Mouse (Mus musculus) CH12.LX (cell line): Measurements from ENCODE around the gene Kcnk3. TPM values are rescaled to one million over a fixed set of nuclear protein-coding genes. Genes with fewer than 3 reads are reported as not detected.

ENCODE experiments used
- DNase-seq: peaks from one replicate; pipeline ENCODE4 v3.0.0-alpha.2; 2013; ENCODE audit errors: extremely low read depth
- H3K27ac ChIP-seq: 2 replicates; pipeline ENCODE4 v1.5.1; 2012; ENCODE audit warnings: low read depth, mild to moderate bottlenecking, control low read depth, moderate library complexity; ENCODE audit not compliant: insufficient read depth
- H3K27me3 ChIP-seq: replicated peaks from 2 replicates; pipeline ENCODE3; 2012; ENCODE audit warnings: inconsistent platforms
- H3K36me3 ChIP-seq, 2 experiments: replicated peaks in 1 of 2; 2 replicates each; pipeline versions ENCODE3 to v1.6.1; 2012; ENCODE audit warnings: inconsistent platforms in 1 of 2, low read length in 1 of 2, mild to moderate bottlenecking in 1 of 2, mixed read lengths in 1 of 2, moderate library complexity in 1 of 2; ENCODE audit not compliant: control insufficient read depth in 1 of 2, insufficient read depth in 1 of 2
- H3K4me1 ChIP-seq, 2 experiments: 2 replicates each; pipeline ENCODE4 v1.6.1; 2012; ENCODE audit warnings: inconsistent platforms in 1 of 2, moderate library complexity in 1 of 2; ENCODE audit not compliant: insufficient read depth in 2 of 2, control insufficient read depth in 1 of 2
- H3K4me2 ChIP-seq: 2 replicates; pipeline ENCODE4 v1.6.1; 2012; ENCODE audit warnings: low read depth, mild to moderate bottlenecking, control low read depth; ENCODE audit not compliant: poor library complexity, insufficient read depth, severe bottlenecking
- H3K4me3 ChIP-seq, 3 experiments: fragments of 150-350 bp in 1 of 3; sonication (generic) in 1 of 3; replicated peaks in 1 of 3; 2 replicates each; pipeline versions ENCODE3 to v1.5.1; 2011 to 2012; ENCODE audit warnings: low read depth in 2 of 3, low read length in 2 of 3, mild to moderate bottlenecking in 2 of 3, moderate library complexity in 2 of 3, control low read depth in 1 of 3, improper control_type of control experiment in 1 of 3, inconsistent platforms in 1 of 3, mixed read lengths in 1 of 3; ENCODE audit not compliant: poor library complexity in 1 of 3
- H3K79me2 ChIP-seq: replicated peaks from 2 replicates; pipeline ENCODE4 v1.6.1; 2012; ENCODE audit warnings: mild to moderate bottlenecking, moderate library complexity; ENCODE audit not compliant: control insufficient read depth, poor library complexity, insufficient read depth, severe bottlenecking; ENCODE audit errors: extremely low read depth
- H3K9ac ChIP-seq: 2 replicates; pipeline ENCODE4 v1.6.1; 2012; ENCODE audit warnings: low read depth, mild to moderate bottlenecking, control low read depth, moderate library complexity; ENCODE audit not compliant: insufficient read depth
- H3K9me3 ChIP-seq: replicated peaks from 2 replicates; pipeline ENCODE3; 2012; ENCODE audit warnings: low read length, inconsistent platforms, mixed read lengths
- BHLHE40 ChIP-seq: IDR thresholded peaks from 2 replicates; pipeline ENCODE4 v1.6.1; 2011; ENCODE audit warnings: mild to moderate bottlenecking, low read depth, low read length, improper control_type of control experiment
- CHD2 ChIP-seq: IDR thresholded peaks from 2 replicates; pipeline ENCODE4 v1.6.1; 2011; ENCODE audit warnings: low read length, improper control_type of control experiment
- CTCF ChIP-seq, 2 experiments: IDR thresholded peaks in 1 of 2; conservative IDR thresholded peaks in 1 of 2; 2 replicates each; pipeline ENCODE4 v1.5.1; 2011 to 2012; ENCODE audit warnings: low read depth in 2 of 2, low read length in 2 of 2, improper control_type of control experiment in 1 of 2, inconsistent platforms in 1 of 2, mild to moderate bottlenecking in 1 of 2, moderate library complexity in 1 of 2
- ELF1 ChIP-seq: IDR thresholded peaks from 2 replicates; pipeline ENCODE4 v1.6.1; 2014; ENCODE audit warnings: low read depth, mild to moderate bottlenecking, inconsistent platforms, low read length, improper control_type of control experiment
- EP300 ChIP-seq: IDR thresholded peaks from 2 replicates; pipeline ENCODE4 v1.6.1; 2011; ENCODE audit warnings: low read length, improper control_type of control experiment
- HCFC1 ChIP-seq: IDR thresholded peaks from 2 replicates; pipeline ENCODE4 v1.6.1; 2012; ENCODE audit warnings: low read depth, mild to moderate bottlenecking, inconsistent platforms, low read length, improper control_type of control experiment
- IRF4 ChIP-seq: IDR thresholded peaks from 2 replicates; pipeline ENCODE4 v1.6.1; 2014; ENCODE audit warnings: low read depth, mild to moderate bottlenecking, inconsistent platforms, low read length, improper control_type of control experiment
- JUN ChIP-seq: IDR thresholded peaks from 2 replicates; pipeline ENCODE4 v1.6.1; 2011; ENCODE audit warnings: low read depth, mild to moderate bottlenecking, low read length, improper control_type of control experiment, moderate library complexity; ENCODE audit not compliant: insufficient read depth
- JUND ChIP-seq: conservative IDR thresholded peaks from 2 replicates; pipeline ENCODE4 v1.6.1; 2011; ENCODE audit warnings: low read depth, low read length, improper control_type of control experiment
- KAT2A ChIP-seq: IDR thresholded peaks from 2 replicates; pipeline ENCODE4 v1.6.1; 2012; ENCODE audit warnings: low read length, improper control_type of control experiment, inconsistent platforms; ENCODE audit not compliant: insufficient replicate concordance
- MAFK ChIP-seq: IDR thresholded peaks from 2 replicates; pipeline ENCODE4 v1.6.1; 2011; ENCODE audit warnings: low read length, improper control_type of control experiment; ENCODE audit not compliant: insufficient replicate concordance
- MAX ChIP-seq: IDR thresholded peaks from 2 replicates; pipeline ENCODE4 v1.6.1; 2011; ENCODE audit warnings: low read length, improper control_type of control experiment
- MAZ ChIP-seq: IDR thresholded peaks from 2 replicates; pipeline ENCODE4 v1.6.1; 2012; ENCODE audit warnings: low read depth, mild to moderate bottlenecking, inconsistent platforms, low read length, improper control_type of control experiment, moderate library complexity
- MEF2A ChIP-seq: IDR thresholded peaks from 2 replicates; pipeline ENCODE4 v1.6.1; 2014; ENCODE audit warnings: low read depth, mild to moderate bottlenecking, inconsistent platforms, low read length, improper control_type of control experiment, borderline replicate concordance
- MXI1 ChIP-seq: IDR thresholded peaks from 2 replicates; pipeline ENCODE4 v1.6.1; 2011; ENCODE audit warnings: mild to moderate bottlenecking, low read depth, low read length, improper control_type of control experiment
- NELFE ChIP-seq: IDR thresholded peaks from 2 replicates; pipeline ENCODE4 v1.6.1; 2011; ENCODE audit warnings: low read depth, low read length, improper control_type of control experiment
- POLR2A ChIP-seq: IDR thresholded peaks from 2 replicates; pipeline ENCODE4 v1.6.1; 2011; ENCODE audit warnings: low read depth, mild to moderate bottlenecking, improper control_type of control experiment, low read length
- POLR2AphosphoS2 ChIP-seq: IDR thresholded peaks from 2 replicates; pipeline ENCODE4 v1.6.1; 2011; ENCODE audit warnings: low read depth, low read length, improper control_type of control experiment
- SIN3A ChIP-seq: IDR thresholded peaks from 2 replicates; pipeline ENCODE4 v1.6.1; 2012; ENCODE audit warnings: low read length, improper control_type of control experiment, inconsistent platforms
- SMC3 ChIP-seq: IDR thresholded peaks from 2 replicates; pipeline ENCODE4 v1.6.1; 2011; ENCODE audit warnings: low read depth, low read length, improper control_type of control experiment
- TBP ChIP-seq: conservative IDR thresholded peaks from 2 replicates; pipeline ENCODE4 v1.6.1; 2011; ENCODE audit warnings: low read depth, low read length, improper control_type of control experiment
- TCF12 ChIP-seq: IDR thresholded peaks from 2 replicates; pipeline ENCODE4 v1.6.1; 2014; ENCODE audit warnings: low read depth, mild to moderate bottlenecking, inconsistent platforms, low read length, improper control_type of control experiment
- UBTF ChIP-seq: IDR thresholded peaks from 2 replicates; pipeline ENCODE4 v1.6.1; 2012; ENCODE audit warnings: low read depth, mild to moderate bottlenecking, inconsistent platforms, low read length, improper control_type of control experiment, moderate library complexity
- USF1 ChIP-seq: IDR thresholded peaks from 2 replicates; pipeline ENCODE4 v1.6.1; 2014; ENCODE audit warnings: low read depth, mild to moderate bottlenecking, inconsistent platforms, low read length, improper control_type of control experiment
- USF2 ChIP-seq: conservative IDR thresholded peaks from 2 replicates; pipeline ENCODE4 v1.6.1; 2011; ENCODE audit warnings: low read depth, low read length, improper control_type of control experiment
- ZMIZ1 ChIP-seq: IDR thresholded peaks from 2 replicates; pipeline ENCODE4 v1.6.1; 2012; ENCODE audit warnings: low read depth, mild to moderate bottlenecking, inconsistent platforms, low read length, improper control_type of control experiment
- ZNF384 ChIP-seq: IDR thresholded peaks from 2 replicates; pipeline ENCODE4 v1.6.1; 2012; ENCODE audit warnings: low read depth, low read length, improper control_type of control experiment, inconsistent platforms
- dilution Hi-C: fragments of 300-500 bp; cut with MboI; formaldehyde crosslinking; loops from 2 replicates; pipeline ENCODE4 v1.14.3; 2020; ENCODE audit warnings: low sequenced_read_pairs; ENCODE audit not compliant: extremely low pct_unique_long_range_greater_than_20kb, extremely low pct_ligation_motif_present
- in situ Hi-C: fragments of 300-500 bp; cut with MboI; formaldehyde crosslinking; loops from 3 replicates; pipeline ENCODE4 v1.14.3; 2019; ENCODE audit warnings: low sequenced_read_pairs, low pct_ligation_motif_present, low pct_unique_long_range_greater_than_20kb, mixed read lengths
- polyA plus RNA-seq: library from polyadenylated mRNA; unstranded; fragments of >175 nt; gene quantifications from 2 replicates; pipeline ENCODE4 v1.2.1, GENCODE M21; 2012; ENCODE audit warnings: low read depth; ENCODE audit not compliant: insufficient read length
- total RNA-seq, 2 experiments: library from RNA; depleted of rRNA; stranded (reverse); fragments of 300-350 nt in 1 of 2; fragments of >200 nt in 1 of 2; gene quantifications; 2 replicates each; pipeline ENCODE4 v1.2.3; 2012 to 2014

The Kcnk3 gene
- total and polyA plus RNA-seq, 3 experiments: not detected

- TF ChIP-seq JUND: no peak
- no peak for TF ChIP-seq EP300
- no peak for TF ChIP-seq ZNF384
- peak; percentile 70 for TF ChIP-seq SIN3A
- TF ChIP-seq NELFE: peak; percentile 90
- TF ChIP-seq POLR2A: peak; percentile 89
- TF ChIP-seq BHLHE40: no peak
- peak; percentile 95 for TF ChIP-seq TBP
- no peak for TF ChIP-seq MAFK
- TF ChIP-seq KAT2A: 0 out of 2 replicates have a peak, but pooled peaks have one; percentile 48
- TF ChIP-seq IRF4: peak; percentile 65
- TF ChIP-seq HCFC1: peak; percentile 69
- TF ChIP-seq MXI1: peak; percentile 50
- 0 out of 2 replicates have a peak, but pooled peaks have one; percentile 28 for TF ChIP-seq MEF2A
- no peak for TF ChIP-seq UBTF
- TF ChIP-seq ELF1: peak; percentile 81
Measured at GRCm38 (mm10) chr5:30666391-30667195, 78.6 kb downstream of the Kcnk3 start, which contains the start of gene Cenpa (continued).

GRCm38 (mm10) chr5:30667215-30667614 lies 79.2 kb downstream of the Kcnk3 start:
- H3K9me3 ChIP-seq: peaks cover 2% of the 10 kb centered on the region
- peak overlapping the region; percentile 66 for H3K9ac ChIP-seq
- peaks cover 22 to 38% of the 10 kb centered on the region in 2 experiments for H3K36me3 ChIP-seq
- H3K4me2 ChIP-seq: peak overlapping the region; percentile 68
- no peaks in the 10 kb centered on the region for H3K27me3 ChIP-seq
- in situ Hi-C loops (no loop called here), dilution Hi-C loops (no loop called here)
- TF ChIP-seq USF1: no peak
- no peak for TF ChIP-seq MAZ
- TF ChIP-seq POLR2A: no peak
- TF ChIP-seq BHLHE40: peak; percentile 33; the same call in 1 of the 2 replicates
- TF ChIP-seq CTCF (conservative IDR thresholded peaks at IDR 0.05 in 1 of 2, IDR thresholded peaks at IDR 0.05 in 1 of 2; ENCODE audit: low read depth in 2 of 2, low read length in 2 of 2): 0 out of 4 replicates have a peak, but pooled peaks of 1 of the 2 experiments have one; percentile 1
- TF ChIP-seq POLR2AphosphoS2: no peak
- TF ChIP-seq MAFK: no peak
- no peak for TF ChIP-seq USF2
- TF ChIP-seq HCFC1: no peak
- 0 out of 2 replicates have a peak, but pooled peaks have one; percentile 3 for TF ChIP-seq NELFE
- no peak for TF ChIP-seq JUN
- no peak for TF ChIP-seq SMC3
- TF ChIP-seq ZMIZ1: no peak
- TF ChIP-seq KAT2A: no peak
- no peak; the same call in 1 of the 2 replicates for TF ChIP-seq TCF12
- TF ChIP-seq MAX: no peak
- TF ChIP-seq MEF2A: 0 out of 2 replicates have a peak, but pooled peaks have one; percentile 12
- TF ChIP-seq SIN3A: no peak; the same call in none of the 2 replicates
- TF ChIP-seq TBP: peak; percentile 32; the same call in 1 of the 2 replicates
- no peak for TF ChIP-seq ELF1
- no peak for TF ChIP-seq UBTF
- TF ChIP-seq ZNF384: peak; percentile 65
- TF ChIP-seq CHD2: no peak
- DNase-seq: no peak
- peaks cover 7 to 27% of the 10 kb centered on the region in 2 experiments for H3K4me1 ChIP-seq
- peak overlapping the region; percentile 57 for H3K27ac ChIP-seq
- H3K79me2 ChIP-seq: peaks cover 32% of the 10 kb centered on the region
- peak overlapping the region; percentile 69 to 89 (median 79) for H3K4me3 ChIP-seq
